Mouse (Mus musculus): ENCODE data around the gene Urb2. TPM values are rescaled to one million over a fixed set of nuclear protein-coding genes. Genes with fewer than 3 reads are reported as not detected.

Gene Urb2
- polyA plus RNA-seq, 1 experiment = 33.4 TPM

- Histone ChIP-seq H3K36me3 (ENCODE audit: control insufficient read depth, insufficient read depth, low read length) (no peaks in the 10 kb centered on the region), H3K4me1 (ENCODE audit: control insufficient read depth, insufficient read depth, low read length) (no peaks in the 10 kb centered on the region), H3K27me3 (ENCODE audit: control insufficient read depth, insufficient read depth, low read length) (no peaks in the 10 kb centered on the region), H3K27ac (ENCODE audit: control insufficient read depth, insufficient read depth, low read depth, low read length) (no peak overlapping the region), H3K4me3 (ENCODE audit: control insufficient read depth, low read depth, low read length) (no peak overlapping the region)
- TF ChIP-seq CTCF (IDR thresholded peaks at IDR 0.05; ENCODE audit: control insufficient read depth, insufficient read depth, insufficient replicate concordance, low read depth, low read length) (no peak), POLR2A (IDR thresholded peaks at IDR 0.05; ENCODE audit: control insufficient read depth, low read depth, low read length) (no peak)
These were observed 67.7 kb downstream of the Urb2 start for GRCm38 (mm10) chr8:124089016-124089415.

- no peaks in the 10 kb centered on the region for H3K4me1 ChIP-seq (ENCODE audit: control insufficient read depth, insufficient read depth, low read length)
- no peaks in the 10 kb centered on the region for H3K36me3 ChIP-seq (ENCODE audit: control insufficient read depth, insufficient read depth, low read length)
- H3K4me3 ChIP-seq (ENCODE audit: control insufficient read depth, low read depth, low read length) = no peak overlapping the region
- no peak overlapping the region for H3K27ac ChIP-seq (ENCODE audit: control insufficient read depth, insufficient read depth, low read depth, low read length)
- no peaks in the 10 kb centered on the region for H3K27me3 ChIP-seq (ENCODE audit: control insufficient read depth, insufficient read depth, low read length)
- TF ChIP-seq CTCF (IDR thresholded peaks at IDR 0.05; ENCODE audit: control insufficient read depth, insufficient read depth, insufficient replicate concordance, low read depth, low read length) = no peak
- no peak for TF ChIP-seq POLR2A (IDR thresholded peaks at IDR 0.05; ENCODE audit: control insufficient read depth, low read depth, low read length)
These were observed 69.2 kb downstream of the Urb2 start for GRCm38 (mm10) chr8:124090473-124090872.

Other genes with a start within 250 kb of the Urb2 start
- gene Rab4a, start 215.5 kb upstream of the Urb2 start, polyA plus RNA-seq (2012; rRNA removed) = 5.3 and 8.9 TPM in 2 replicates
- 28.2 and 32.0 TPM in 2 replicates for gene Ccsap, start 161.3 kb upstream of the Urb2 start, polyA plus RNA-seq (2012; rRNA removed)
- 0.78 and 15.2 TPM in 2 replicates for gene Acta1, start 126.8 kb upstream of the Urb2 start, polyA plus RNA-seq (2012; rRNA removed)
- gene Nup133, start 72.2 kb upstream of the Urb2 start, polyA plus RNA-seq (2012; rRNA removed) = 21.5 and 24.6 TPM in 2 replicates
- gene Abcb10, start 38.4 kb upstream of the Urb2 start, polyA plus RNA-seq (2012; rRNA removed) = 2.3 and 2.9 TPM in 2 replicates
- gene Taf5l, start 111 bp upstream of the Urb2 start, polyA plus RNA-seq (2012; rRNA removed) = 45.3 and 47.8 TPM in 2 replicates
- gene Galnt2, start 209.9 kb downstream of the Urb2 start, polyA plus RNA-seq (2012; rRNA removed) = 0.91 and 2.4 TPM in 2 replicates

All from testis, adult 2 months (tissue).